Mouse (Mus musculus): ENCODE data around the gene Spag17.

DNA sequence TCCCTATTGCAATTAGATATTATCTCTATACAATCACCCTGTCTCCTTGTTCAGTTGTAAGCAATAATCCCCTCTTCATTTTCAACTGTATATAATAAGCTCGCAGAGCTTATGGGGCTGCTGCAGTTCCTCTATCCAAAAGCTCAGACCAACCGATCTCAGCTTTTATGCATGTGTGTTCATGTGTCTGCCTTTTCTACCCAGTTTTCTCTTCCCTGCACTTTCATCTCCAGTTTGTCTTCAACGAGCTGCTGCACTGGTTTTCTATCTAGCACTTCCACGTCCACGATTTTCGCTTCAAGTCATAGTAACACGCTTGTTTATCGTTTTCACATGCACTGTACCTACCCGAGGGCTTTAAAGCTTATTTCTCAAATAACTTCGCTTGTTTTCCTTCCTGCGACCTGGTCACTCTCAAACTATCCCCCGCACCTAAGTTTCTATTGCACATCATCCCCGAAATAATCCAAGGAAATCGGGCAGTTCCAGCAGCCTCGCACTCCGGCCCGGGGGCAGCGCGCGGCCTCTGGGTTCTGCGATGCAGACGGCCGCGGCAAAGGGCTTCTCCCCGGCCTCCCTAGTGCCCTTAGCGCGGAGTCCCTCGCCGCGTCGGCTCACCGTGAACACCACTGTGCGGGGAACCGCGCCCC is 276.6 kb downstream of the Spag17 start:
- TF ChIP-seq CTCF (IDR thresholded peaks at IDR 0.05; ENCODE audit: low read depth), result no peak
- TF ChIP-seq EP300 (IDR thresholded peaks at IDR 0.05; ENCODE audit: low read depth), result no peak

All from heart, postnatal 0 days (tissue).